Mouse (Mus musculus) spleen, adult 2 months (tissue): ENCODE measurements around the gene Yes1.

Experiments used
- CTCF ChIP-seq: fragments of 200-500 bp; IDR thresholded peaks from 2 replicates; pipeline ENCODE4 v1.5.1; 2011; ENCODE audit warnings: mild to moderate bottlenecking, inconsistent platforms; ENCODE audit not compliant: insufficient read depth, insufficient read length, insufficient replicate concordance; ENCODE audit errors: extremely low read depth
- POLR2A ChIP-seq: fragments of 200-500 bp; IDR thresholded peaks from 2 replicates; pipeline ENCODE4 v1.6.1; 2011; ENCODE audit warnings: low read depth, low read length, inconsistent platforms

GRCm38 (mm10) chr5:32623649-32624048 is 12.7 kb downstream of the Yes1 start:
- TF ChIP-seq CTCF = no peak
- TF ChIP-seq POLR2A = no peak
